ENCODE assay signal across 8 mouse cellular contexts in the genomic region with DNA sequence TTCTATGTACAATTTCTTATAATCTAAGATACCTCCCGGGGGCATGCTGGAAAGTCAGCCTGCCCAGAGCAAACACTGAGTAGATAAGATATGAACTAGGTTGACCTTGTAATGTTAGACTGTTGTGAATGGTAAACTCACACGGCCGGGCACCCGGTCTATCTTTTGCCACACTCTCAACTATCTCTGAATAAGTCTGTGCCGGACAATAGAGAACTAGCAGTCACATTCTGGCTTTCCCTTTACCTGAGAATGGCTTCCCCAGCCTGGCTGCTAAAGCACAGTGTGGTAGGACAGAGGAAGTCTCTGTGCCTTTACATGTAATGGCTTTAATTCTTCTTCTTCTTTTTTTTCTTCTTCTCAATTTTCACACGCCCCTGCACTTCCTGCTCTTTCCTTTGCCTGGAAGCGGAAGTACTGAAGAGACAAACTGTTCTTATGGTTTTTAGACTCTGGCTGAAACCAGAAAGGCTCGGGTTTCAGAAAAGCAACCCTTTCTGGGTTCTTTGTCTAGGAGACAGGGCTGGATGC.
DNase-seq lines count a peak whose midpoint lies in the region; ATAC-seq and TF ChIP-seq lines count a peak whose summit lies in the region.

No protein-coding gene starts in this region.

- H3K27ac ChIP-seq in embryonic facial prominence, embryonic 10.5 days (replicated peaks), result peak overlapping the region; percentile 40; the same call in 1 of the 2 replicates
- H3K27ac ChIP-seq in liver, embryonic 11.5 days (ENCODE audit: low read depth, low read length), result no peak overlapping the region
- H3K27ac ChIP-seq in stomach, embryonic 14.5 days (ENCODE audit: low read length), result no peak overlapping the region
- H3K27ac ChIP-seq in forebrain, postnatal 0 days (ENCODE audit: low read depth, low read length), result no peak overlapping the region

- ATAC-seq in liver, embryonic 11.5 days (replicated peaks; ENCODE audit: low FRiP score), result peak; percentile 61; the same call in 1 of the 2 replicates
- ATAC-seq in stomach, embryonic 14.5 days (ENCODE audit: insufficient number of reproducible peaks, insufficient read depth, low FRiP score, low read depth), result peak; percentile 70; the same call in 1 of the 2 replicates
- ATAC-seq in forebrain, postnatal 0 days, result no peak

- 0 out of 2 replicates have a peak, but pooled peaks cover 4% of the 10 kb centered on the region for H3K27me3 ChIP-seq in embryonic facial prominence, embryonic 10.5 days (replicated peaks; ENCODE audit: low read depth, poor library complexity, severe bottlenecking)
- H3K27me3 ChIP-seq in liver, embryonic 11.5 days (replicated peaks; ENCODE audit: control insufficient read depth, insufficient read depth, low read length), result peaks cover 3% of the 10 kb centered on the region; the same call in 1 of the 2 replicates
- no peaks in the 10 kb centered on the region for H3K27me3 ChIP-seq in stomach, embryonic 14.5 days (ENCODE audit: control insufficient read depth, insufficient read depth, low read length)
- H3K27me3 ChIP-seq in forebrain, postnatal 0 days (ENCODE audit: insufficient read depth, low read length), result no peaks in the 10 kb centered on the region

- H3K4me1 ChIP-seq in embryonic facial prominence, embryonic 10.5 days, result peaks cover 35% of the 10 kb centered on the region
- H3K4me1 ChIP-seq in liver, embryonic 11.5 days (replicated peaks; ENCODE audit: control insufficient read depth, insufficient read depth, low read length), result peaks cover 13% of the 10 kb centered on the region
- peaks cover 13% of the 10 kb centered on the region; the same call in 1 of the 2 replicates for H3K4me1 ChIP-seq in stomach, embryonic 14.5 days (ENCODE audit: control insufficient read depth, insufficient read depth, low read length)
- no peaks in the 10 kb centered on the region for H3K4me1 ChIP-seq in forebrain, postnatal 0 days (ENCODE audit: insufficient read depth)

- DNase-seq in heart, adult 18-20 months, result peak; percentile 45 to 61
- DNase-seq in heart, postnatal 14 days, result no peak
- DNase-seq in embryonic facial prominence, embryonic 10.5 days (ENCODE audit: low spot score), result no peak
- no peak for DNase-seq in liver, embryonic 11.5 days (ENCODE audit: low spot score)
- no peak for DNase-seq in left cerebral cortex, postnatal 25 days (ENCODE audit: low spot score in 2 of 2)
- no peak for DNase-seq in forebrain, postnatal 0 days
- DNase-seq in gastrocnemius, adult 8-10 months (ENCODE audit: low spot score in 2 of 2), result no peak

- no peak overlapping the region for H3K4me3 ChIP-seq in embryonic facial prominence, embryonic 10.5 days
- no peak overlapping the region for H3K4me3 ChIP-seq in liver, embryonic 11.5 days (ENCODE audit: low read depth, low read length)
- no peak overlapping the region for H3K4me3 ChIP-seq in stomach, embryonic 14.5 days (ENCODE audit: low read depth, low read length)
- H3K4me3 ChIP-seq in forebrain, postnatal 0 days (ENCODE audit: low read depth, low read length), result no peak overlapping the region

- intact Hi-C loops in heart, postnatal 14 days (cut with DNase I), result loop anchor here (2.0 to 5.0 kb wide), 2 partner anchors 41 to 149 kb away; a partner anchor contains a TSS
- intact Hi-C loops in left cerebral cortex, postnatal 25 days (cut with DNase I), result loop anchor here (5.0 kb wide), 1 partner anchor 46 kb away; no protein-coding TSS in a partner anchor

- no peak overlapping the region for H3K9ac ChIP-seq in liver, embryonic 11.5 days (ENCODE audit: low read depth, low read length)
- no peak overlapping the region for H3K9ac ChIP-seq in stomach, embryonic 14.5 days (replicated peaks; ENCODE audit: low read depth, low read length)
- H3K9ac ChIP-seq in forebrain, postnatal 0 days, result no peak overlapping the region

- H3K36me3 ChIP-seq in embryonic facial prominence, embryonic 10.5 days (replicated peaks), result no peaks in the 10 kb centered on the region
- no peaks in the 10 kb centered on the region for H3K36me3 ChIP-seq in liver, embryonic 11.5 days (ENCODE audit: control insufficient read depth, insufficient read depth, low read length)
- no peaks in the 10 kb centered on the region for H3K36me3 ChIP-seq in stomach, embryonic 14.5 days (ENCODE audit: control insufficient read depth, insufficient read depth, low read length)
- H3K36me3 ChIP-seq in forebrain, postnatal 0 days (ENCODE audit: insufficient read depth), result no peaks in the 10 kb centered on the region

- peak overlapping the region; percentile 36 for H3K4me2 ChIP-seq in liver, embryonic 11.5 days
- H3K4me2 ChIP-seq in stomach, embryonic 14.5 days (replicated peaks; ENCODE audit: low read depth, low read length), result no peak overlapping the region
- H3K4me2 ChIP-seq in forebrain, postnatal 0 days (ENCODE audit: low read depth), result no peak overlapping the region

- WGBS in embryonic facial prominence, embryonic 10.5 days, result 55% methylated on average over 8 of the region's 8 CpGs
- 16% methylated on average over 8 of the region's 8 CpGs for WGBS in liver, embryonic 11.5 days
- WGBS in stomach, embryonic 14.5 days, result 42% methylated on average over 8 of the region's 8 CpGs
- 76% methylated on average over 8 of the region's 8 CpGs for WGBS in forebrain, postnatal 0 days

- H3K9me3 ChIP-seq in embryonic facial prominence, embryonic 10.5 days, result no peaks in the 10 kb centered on the region
- H3K9me3 ChIP-seq in liver, embryonic 11.5 days (ENCODE audit: control insufficient read depth, low read length), result no peaks in the 10 kb centered on the region
- no peaks in the 10 kb centered on the region for H3K9me3 ChIP-seq in stomach, embryonic 14.5 days (ENCODE audit: control insufficient read depth, low read depth, low read length)
- no peaks in the 10 kb centered on the region for H3K9me3 ChIP-seq in forebrain, postnatal 0 days (ENCODE audit: low read length)

- no peak for TF ChIP-seq CTCF in forebrain, postnatal 0 days (IDR thresholded peaks at IDR 0.05; ENCODE audit: low read depth)

Comparison
In these comparisons a context has a peak if more than half of its experiments do, and no peak if none do; other contexts are left out.
1. DNase-seq: peak in heart, adult 18-20 months (2 of 2); none in heart, postnatal 14 days (0 of 2), embryonic facial prominence, embryonic 10.5 days (single experiment), liver, embryonic 11.5 days (single experiment), left cerebral cortex, postnatal 25 days (0 of 2), forebrain, postnatal 0 days (single experiment) and gastrocnemius, adult 8-10 months (0 of 2).